Mouse (Mus musculus) heart, postnatal 0 days (tissue): ENCODE measurements around the gene Arhgap23.

Source experiments
- CTCF ChIP-seq: IDR thresholded peaks from 2 replicates; pipeline ENCODE4 v1.5.1; 2016; ENCODE audit warnings: antibody characterized with exemption, control low read depth, low read depth
- EP300 ChIP-seq: IDR thresholded peaks from 2 replicates; pipeline ENCODE4 v1.6.1; 2016; ENCODE audit warnings: antibody characterized with exemption, low read depth

DNA sequence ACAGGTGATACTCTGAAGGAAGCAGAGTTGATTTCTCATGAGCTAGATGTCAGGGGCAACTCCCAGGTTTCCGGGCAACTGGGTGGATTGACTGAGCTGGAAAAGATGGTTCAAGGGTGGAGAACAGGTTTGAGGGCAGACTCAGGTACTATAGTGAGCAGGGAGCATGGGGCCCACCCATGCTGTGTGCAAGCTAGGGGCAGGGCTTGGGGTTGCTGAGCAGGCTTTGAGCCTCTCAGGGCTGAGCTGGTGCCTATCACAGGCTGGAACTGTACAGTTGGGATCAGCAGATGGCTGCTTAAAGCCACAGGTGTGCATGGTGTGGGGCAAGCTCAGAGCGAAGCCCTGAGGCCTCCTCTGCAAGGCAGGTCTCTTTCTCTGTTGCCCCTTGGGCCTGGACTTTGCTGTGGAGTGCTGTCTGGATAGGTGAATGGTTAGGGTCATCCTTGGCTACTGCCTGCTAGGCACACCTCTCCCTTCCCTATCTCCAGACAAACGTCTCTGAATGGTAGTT is 46.0 kb downstream of the Arhgap23 start:
- TF ChIP-seq CTCF (no peak), EP300 (no peak)
